Mouse (Mus musculus) testis, postnatal 14 days (tissue): ENCODE results near the gene Ets1.
A peak's percentile ranks its signal among the peaks of the same experiment; 100 is the strongest.

ENCODE experiments used
- DNase-seq: peaks from one replicate; pipeline ENCODE4 v3.0.0; 2021; ENCODE audit warnings: low spot score

Ets1 gene

GRCm38 (mm10) chr9:32695492-32696190, 59.6 kb downstream of the Ets1 start:
- peak; percentile 93 for DNase-seq

GRCm38 (mm10) chr9:32696259-32696658, 60.2 kb downstream of the Ets1 start:
- DNase-seq: no peak

GRCm38 (mm10) chr9:32696717-32697116, 60.7 kb downstream of the Ets1 start:
- DNase-seq: no peak

- no peak for DNase-seq
Measured at GRCm38 (mm10) chr9:32697291-32698110, 61.5 kb downstream of the Ets1 start.

- no peak for DNase-seq
Measured at GRCm38 (mm10) chr9:32698766-32699165, 62.7 kb downstream of the Ets1 start.

- DNase-seq: no peak
Measured at GRCm38 (mm10) chr9:32699391-32699841, 63.4 kb downstream of the Ets1 start.

- no peak for DNase-seq
Measured at GRCm38 (mm10) chr9:32700091-32700905, 64.3 kb downstream of the Ets1 start.

GRCm38 (mm10) chr9:32701126-32701997, 65.3 kb downstream of the Ets1 start:
- DNase-seq: no peak

- DNase-seq: no peak
Measured at GRCm38 (mm10) chr9:32701998-32702305, 65.9 kb downstream of the Ets1 start.

GRCm38 (mm10) chr9:32702836-32703395, 66.9 kb downstream of the Ets1 start:
- no peak for DNase-seq

GRCm38 (mm10) chr9:32703976-32704745, 68.1 kb downstream of the Ets1 start:
- DNase-seq: no peak

GRCm38 (mm10) chr9:32705827-32706478, 69.9 kb downstream of the Ets1 start:
- DNase-seq: no peak

- no peak for DNase-seq
Measured at GRCm38 (mm10) chr9:32707436-32707835, 71.4 kb downstream of the Ets1 start.

- DNase-seq: no peak
Measured at GRCm38 (mm10) chr9:32708491-32708890, 72.5 kb downstream of the Ets1 start.

- DNase-seq: peak; percentile 39
Measured at GRCm38 (mm10) chr9:32709359-32709758, 73.3 kb downstream of the Ets1 start.

GRCm38 (mm10) chr9:32709764-32710734, 74.0 kb downstream of the Ets1 start:
- no peak for DNase-seq

- no peak for DNase-seq
Measured at GRCm38 (mm10) chr9:32710987-32711652, 75.1 kb downstream of the Ets1 start.

- DNase-seq: no peak
Measured at GRCm38 (mm10) chr9:32711768-32712167, 75.7 kb downstream of the Ets1 start.
